Mouse (Mus musculus) midbrain, embryonic 16.5 days (tissue): ENCODE measurements around the gene Tspan17. TPM values are rescaled to one million over a fixed set of nuclear protein-coding genes. Genes with fewer than 3 reads are reported as not detected.
A peak's percentile ranks its signal among the peaks of the same experiment; 100 is the strongest.

Source experiments
- ATAC-seq: fragments of 200-750 bp; cut with Nextera tagmentation; 2 replicates; pipeline ENCODE4 v1.8.0; 2017; ENCODE audit warnings: moderate TSS enrichment
- H3K27ac ChIP-seq: fragments of 300-500 bp; sonication (generic); 2 replicates; pipeline ENCODE4 v1.5.1; 2014; ENCODE audit warnings: mild to moderate bottlenecking, low read length, mixed read lengths
- H3K27me3 ChIP-seq: fragments of 300-500 bp; sonication (generic); 2 replicates; pipeline ENCODE4 v1.6.1; 2014; ENCODE audit warnings: low read depth, low read length, mixed read lengths; ENCODE audit not compliant: control insufficient read depth, insufficient read depth
- H3K36me3 ChIP-seq: fragments of 300-500 bp; sonication (generic); 2 replicates; pipeline ENCODE4 v1.6.1; 2014; ENCODE audit warnings: mild to moderate bottlenecking, low read length, moderate library complexity, mixed read lengths; ENCODE audit not compliant: control insufficient read depth, insufficient read depth
- H3K4me1 ChIP-seq: fragments of 300-500 bp; sonication (generic); 2 replicates; pipeline ENCODE4 v1.6.1; 2014; ENCODE audit warnings: mild to moderate bottlenecking, low read length, mixed read lengths; ENCODE audit not compliant: control insufficient read depth, insufficient read depth
- H3K4me2 ChIP-seq: fragments of 300-500 bp; sonication (generic); 2 replicates; pipeline ENCODE4 v1.6.1; 2014; ENCODE audit warnings: mild to moderate bottlenecking, low read length, mixed read lengths
- H3K4me3 ChIP-seq: fragments of 300-500 bp; sonication (generic); 2 replicates; pipeline ENCODE4 v1.5.1; 2014; ENCODE audit warnings: low read depth, mild to moderate bottlenecking, low read length, moderate library complexity, mixed read lengths
- H3K9ac ChIP-seq: fragments of 300-500 bp; sonication (generic); 2 replicates; pipeline ENCODE4 v1.6.1; 2014; ENCODE audit warnings: low read depth, low read length, mixed read lengths
- H3K9me3 ChIP-seq: fragments of 300-500 bp; sonication (generic); replicated peaks from 2 replicates; pipeline ENCODE4 v1.6.1; 2014; ENCODE audit warnings: mild to moderate bottlenecking, low read length, mixed read lengths; ENCODE audit not compliant: control insufficient read depth, poor library complexity, severe bottlenecking
- WGBS: fragments of 180-500 bp; shearing (Covaris S2); extraction: QIAGEN DNeasy Blood & Tissue Kit; methylation state at CpG from one replicate; pipeline ENCODE4 v1.1.7; 2014; 5-methylcytosine and 5-hydroxymethylcytosine counted together
- polyA plus RNA-seq: library from polyadenylated mRNA; unstranded; fragments of >200 nt; fragmentation: Nextera tagmentation; extraction: Ambion mirVana; gene quantifications from 2 replicates; pipeline ENCODE4 v1.2.1, GENCODE M21; 2015

Gene Tspan17
- polyA plus RNA-seq, 1 experiment from 2014 or later: 67.7 TPM

DNA sequence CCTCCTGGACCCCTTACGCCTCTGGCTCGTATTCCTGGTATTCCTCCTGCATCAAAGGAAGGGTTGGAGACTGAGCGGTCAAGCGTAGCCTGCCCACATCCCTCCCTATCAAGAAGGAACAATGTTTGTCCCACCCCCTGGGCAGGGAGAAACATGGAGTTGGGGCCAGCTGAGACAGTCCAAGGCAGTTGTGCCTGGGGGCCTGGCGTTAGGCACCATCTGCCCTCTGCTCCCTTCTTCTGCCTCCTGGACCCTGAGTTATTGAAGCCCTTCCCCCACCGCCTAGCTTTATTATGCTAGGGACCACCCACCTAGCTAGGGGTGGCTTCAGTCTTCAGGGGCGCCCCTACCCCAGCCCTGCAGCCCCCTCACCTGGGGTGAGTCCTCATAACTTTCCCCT is 29.7 kb upstream of the Tspan17 start:
- Histone ChIP-seq H3K36me3 (no peaks in the 10 kb centered on the region), H3K9me3 (no peaks in the 10 kb centered on the region), H3K27me3 (peaks cover 14% of the 10 kb centered on the region), H3K9ac (peak overlapping the region; percentile 65), H3K4me2 (peak overlapping the region; percentile 70), H3K4me1 (peaks cover 34% of the 10 kb centered on the region), H3K27ac (no peak overlapping the region), H3K4me3 (peak overlapping the region; percentile 42)
- no peak for ATAC-seq
- 10% methylated on average over 7 of the region's 7 CpGs for WGBS

DNA sequence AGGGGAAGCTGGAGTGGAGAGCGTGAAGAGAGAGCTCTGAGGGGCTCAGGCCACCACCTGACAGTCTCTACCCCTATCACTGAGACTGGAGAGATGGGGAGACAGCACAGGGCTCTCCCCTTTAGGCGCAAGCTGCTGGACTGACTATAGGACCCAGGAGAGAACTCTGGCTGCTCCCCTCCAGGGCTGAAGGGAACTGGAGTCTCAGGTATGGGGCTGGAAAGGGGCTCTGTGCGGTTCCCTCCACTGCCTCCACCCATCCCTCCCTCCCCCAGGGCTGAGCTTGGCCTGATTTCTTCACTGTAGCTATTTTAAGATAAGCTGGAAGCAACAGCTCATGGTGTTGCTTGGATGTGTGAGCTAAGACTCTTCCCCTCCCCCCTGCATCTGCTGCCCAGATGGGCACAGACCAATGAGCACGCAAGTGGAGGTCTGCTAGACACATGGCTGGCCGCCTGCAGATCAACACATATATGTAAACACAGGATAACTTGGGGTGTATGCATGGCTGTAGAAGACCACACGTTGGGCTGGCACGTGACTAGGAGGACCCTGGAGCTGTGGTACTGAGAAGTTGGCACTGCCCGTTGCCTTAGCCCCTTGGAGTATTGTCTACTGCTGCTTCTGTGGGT is 28.9 kb upstream of the Tspan17 start:
- no peak overlapping the region for H3K27ac ChIP-seq
- no peak for ATAC-seq
- WGBS: 75% methylated on average over 8 of the region's 8 CpGs
- peaks cover 35% of the 10 kb centered on the region for H3K4me1 ChIP-seq
- no peaks in the 10 kb centered on the region for H3K9me3 ChIP-seq
- H3K4me2 ChIP-seq: no peak overlapping the region
- no peak overlapping the region for H3K4me3 ChIP-seq
- H3K27me3 ChIP-seq: peaks cover 14% of the 10 kb centered on the region
- no peaks in the 10 kb centered on the region for H3K36me3 ChIP-seq
- no peak overlapping the region for H3K9ac ChIP-seq

DNA sequence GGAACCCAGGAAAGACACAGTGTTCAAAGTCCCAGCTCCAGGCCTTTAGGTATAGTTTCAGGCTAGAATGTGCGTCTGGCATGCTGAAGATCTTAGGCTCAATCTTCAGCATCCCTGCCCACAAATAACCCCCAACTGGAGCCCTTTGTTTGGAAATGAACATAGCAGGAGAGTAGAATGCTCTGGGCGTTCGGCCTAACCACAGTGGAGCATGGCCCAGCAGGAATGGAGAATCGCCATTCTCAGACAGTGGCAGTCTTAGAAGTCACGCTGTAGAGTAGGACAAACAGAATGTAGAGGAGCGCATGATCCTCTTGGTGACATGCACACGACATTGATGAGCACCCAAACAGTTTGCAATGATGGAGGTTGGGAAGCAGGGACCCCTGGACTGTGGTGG is 28.3 kb upstream of the Tspan17 start:
- WGBS: 71% methylated on average over 7 of the region's 7 CpGs
- ATAC-seq: no peak
- Histone ChIP-seq H3K4me3 (no peak overlapping the region), H3K27ac (no peak overlapping the region), H3K4me2 (no peak overlapping the region), H3K4me1 (peaks cover 38% of the 10 kb centered on the region), H3K27me3 (peaks cover 17% of the 10 kb centered on the region), H3K36me3 (no peaks in the 10 kb centered on the region), H3K9me3 (no peaks in the 10 kb centered on the region), H3K9ac (no peak overlapping the region)

DNA sequence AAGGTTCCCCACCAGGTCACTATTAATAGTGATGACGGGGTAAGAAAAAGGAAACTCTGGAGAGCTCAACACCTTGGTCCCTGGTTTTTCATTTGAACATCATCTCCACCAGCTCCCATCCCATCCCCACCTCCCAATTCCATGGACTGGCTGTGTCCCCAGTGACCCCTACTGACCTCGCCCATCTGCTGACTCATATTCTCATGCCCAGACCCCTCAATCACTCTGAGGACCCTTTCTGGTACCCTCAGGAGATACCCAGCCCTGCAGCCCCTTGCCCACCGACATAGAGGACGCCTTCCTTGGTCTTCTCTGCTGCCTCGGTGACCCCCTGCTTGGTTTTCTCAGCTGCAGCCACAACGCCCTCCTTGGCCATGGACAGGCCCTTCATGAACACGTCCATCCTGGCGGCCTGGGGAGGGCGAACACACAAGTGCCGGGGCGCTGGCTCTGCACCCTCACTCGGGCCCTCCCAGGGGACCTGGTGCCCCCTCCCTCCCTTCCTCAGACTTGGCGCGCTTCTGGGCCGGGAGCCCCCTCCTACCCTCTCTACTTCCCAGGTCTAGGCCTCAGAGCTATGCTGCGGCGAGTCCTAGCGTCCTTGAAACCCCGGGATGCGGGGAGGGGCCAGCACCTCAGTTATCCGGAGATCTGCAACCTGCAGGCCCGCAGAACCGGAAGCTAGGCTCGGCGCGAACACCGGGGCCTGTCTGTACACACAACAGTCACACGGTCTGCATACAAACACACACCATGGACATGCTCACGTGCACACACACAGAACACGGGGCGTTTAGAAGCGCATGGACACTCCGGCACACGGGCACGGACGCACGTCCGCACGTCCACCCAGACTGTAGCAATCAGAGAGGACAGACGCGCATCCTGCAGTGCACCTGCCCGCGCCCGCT is 23.6 kb upstream of the Tspan17 start:
- Histone ChIP-seq H3K9ac (peak overlapping the region; percentile 82), H3K27me3 (peaks cover 20% of the 10 kb centered on the region), H3K4me2 (peak overlapping the region; percentile 82), H3K4me1 (peaks cover 20% of the 10 kb centered on the region), H3K36me3 (no peaks in the 10 kb centered on the region), H3K9me3 (no peaks in the 10 kb centered on the region), H3K4me3 (peak overlapping the region; percentile 72), H3K27ac (peak overlapping the region; percentile 81)
- WGBS: 5% methylated on average over 44 of the region's 44 CpGs
- ATAC-seq: peak; percentile 74

DNA sequence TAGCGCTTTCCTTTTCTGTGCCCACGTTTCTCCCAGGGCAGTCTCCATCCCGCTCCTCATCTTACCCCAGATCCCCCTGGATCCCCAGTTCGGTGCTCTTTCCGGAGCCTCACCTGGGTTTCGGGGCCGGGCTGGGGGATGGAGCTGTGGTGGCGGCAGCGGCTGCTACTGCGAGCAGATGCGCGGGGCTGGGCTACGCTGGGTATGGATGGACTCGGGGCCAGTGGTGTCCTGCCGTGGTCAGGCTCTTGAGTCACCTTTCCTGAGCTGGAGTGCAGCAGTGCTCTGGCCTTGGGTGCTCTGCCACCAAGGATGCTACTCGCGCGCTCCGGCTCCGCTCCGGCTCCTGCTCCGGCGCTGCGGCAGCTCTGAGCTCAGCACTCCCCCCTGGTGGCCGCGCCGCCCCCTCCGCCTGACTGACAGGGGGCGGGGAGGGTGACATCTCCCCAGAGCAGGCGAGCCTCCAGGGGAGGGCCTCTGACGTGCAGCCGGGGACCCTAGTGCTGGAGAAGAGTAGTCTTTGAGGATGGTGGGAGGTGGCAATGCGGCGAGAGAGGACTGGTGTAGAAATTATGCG is 22.9 kb upstream of the Tspan17 start, which contains the start of gene Sncb:
TSS of gene Sncb (minus strand) at position 404 of the 577 bp plus-strand sequence.
- Histone ChIP-seq H3K9me3 (no peaks in the 10 kb centered on the region), H3K4me1 (peaks cover 19% of the 10 kb centered on the region), H3K9ac (peak within 1 kb of the TSS; percentile 82), H3K36me3 (no peaks in the 10 kb centered on the region), H3K4me2 (peak within 1 kb of the TSS; percentile 82), H3K27ac (peak within 1 kb of the TSS; percentile 81), H3K4me3 (peak within 1 kb of the TSS; percentile 72), H3K27me3 (peaks cover 20% of the 10 kb centered on the region)
- under 1% methylated on average over 35 of the region's 35 CpGs for WGBS
- peak; percentile 88 for ATAC-seq

DNA sequence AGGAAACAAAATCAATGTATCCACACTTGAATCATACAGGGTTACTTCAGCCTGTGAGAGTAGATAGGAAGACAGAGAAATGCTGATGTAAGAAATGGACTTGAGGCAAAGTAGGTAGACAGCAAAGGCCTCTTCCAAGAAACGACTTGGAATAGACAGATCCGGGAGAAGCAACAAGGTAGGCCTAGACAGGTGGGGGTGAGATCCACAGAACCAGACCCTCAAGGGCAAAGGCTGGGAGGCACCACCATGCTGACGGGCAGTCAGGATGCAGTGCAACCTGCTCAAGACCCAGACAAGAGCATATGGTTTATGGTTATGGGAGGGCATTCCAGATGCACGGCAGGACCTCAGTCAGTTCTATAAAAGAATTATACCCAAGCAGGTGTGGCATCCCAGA is 22.2 kb upstream of the Tspan17 start:
- ATAC-seq: no peak
- Histone ChIP-seq H3K4me3 (no peak overlapping the region), H3K27me3 (peaks cover 20% of the 10 kb centered on the region), H3K36me3 (no peaks in the 10 kb centered on the region), H3K27ac (peak overlapping the region; percentile 81; the same call in 1 of the 2 replicates), H3K4me1 (peaks cover 19% of the 10 kb centered on the region), H3K4me2 (peak overlapping the region; percentile 82), H3K9me3 (no peaks in the 10 kb centered on the region), H3K9ac (peak overlapping the region; percentile 82; the same call in 1 of the 2 replicates)
- WGBS: 93% methylated on average over 4 of the region's 4 CpGs

DNA sequence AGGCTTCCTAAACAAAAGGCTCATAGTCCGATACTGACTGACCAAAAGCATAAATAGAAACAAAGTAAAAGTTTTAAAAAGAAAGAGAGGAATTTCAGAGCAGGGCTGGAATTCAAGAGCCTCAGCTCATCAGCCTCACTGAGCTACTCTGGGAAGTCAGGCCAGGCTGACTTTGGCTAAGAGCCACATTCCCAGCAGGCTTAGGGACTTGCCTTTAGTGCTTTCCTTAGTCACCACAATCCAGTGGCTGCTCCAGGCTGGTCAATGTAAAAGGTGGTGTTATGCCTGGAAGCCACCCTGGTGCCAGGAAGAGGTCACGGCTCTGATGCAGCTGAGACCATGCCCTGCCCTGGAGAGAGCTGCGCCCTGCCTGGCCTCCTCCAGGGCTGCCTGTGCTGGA is 8.6 kb upstream of the Tspan17 start:
- no peaks in the 10 kb centered on the region for H3K9me3 ChIP-seq
- no peak overlapping the region for H3K4me2 ChIP-seq
- no peak overlapping the region for H3K27ac ChIP-seq
- no peaks in the 10 kb centered on the region for H3K36me3 ChIP-seq
- H3K9ac ChIP-seq: no peak overlapping the region
- H3K4me3 ChIP-seq: no peak overlapping the region
- H3K4me1 ChIP-seq: no peaks in the 10 kb centered on the region
- 66% methylated on average over 3 of the region's 3 CpGs for WGBS
- peak; percentile 28; the same call in 1 of the 2 replicates for ATAC-seq
- no peaks in the 10 kb centered on the region for H3K27me3 ChIP-seq

DNA sequence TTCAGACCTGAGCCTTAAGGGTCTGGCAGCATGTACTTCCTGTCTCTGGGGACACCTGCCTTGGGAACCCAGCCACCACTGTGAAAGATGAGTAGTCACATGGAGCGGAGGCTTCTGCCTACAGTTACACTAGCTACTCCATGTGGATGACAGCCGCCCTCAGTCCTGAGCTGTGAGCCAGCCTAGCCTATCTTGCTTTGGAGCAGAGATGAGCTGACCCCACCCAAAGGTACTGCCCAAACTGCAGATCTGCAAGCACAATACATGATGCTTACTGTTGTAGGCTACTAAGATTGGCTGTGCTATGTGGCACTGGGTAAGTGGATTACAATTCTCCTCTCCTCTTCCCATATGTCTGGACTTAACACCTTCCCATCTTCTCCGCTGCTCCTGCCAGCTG is 8.1 kb upstream of the Tspan17 start:
- ATAC-seq: no peak

More for the DNA sequence above, 8.1 kb upstream of the Tspan17 start:
- no peak overlapping the region for H3K4me3 ChIP-seq
- no peak overlapping the region for H3K4me2 ChIP-seq
- H3K9ac ChIP-seq: no peak overlapping the region
- no peaks in the 10 kb centered on the region for H3K9me3 ChIP-seq
- WGBS: 94% methylated on average over 3 of the region's 3 CpGs
- no peak overlapping the region for H3K27ac ChIP-seq
- no peaks in the 10 kb centered on the region for H3K4me1 ChIP-seq
- H3K27me3 ChIP-seq: no peaks in the 10 kb centered on the region
- H3K36me3 ChIP-seq: no peaks in the 10 kb centered on the region
